Mouse (Mus musculus) testis, postnatal 10 days (tissue): ENCODE measurements around the gene Cds1.
"Not testable (repeated sequence)": the region's sequence is repeated elsewhere in the genome, so short reads cannot be mapped to it uniquely, and the experiment has no call there.

ENCODE experiments used
- DNase-seq: peaks from one replicate; pipeline ENCODE4 v3.0.0; 2021; ENCODE audit warnings: low spot score

The Cds1 gene

DNA sequence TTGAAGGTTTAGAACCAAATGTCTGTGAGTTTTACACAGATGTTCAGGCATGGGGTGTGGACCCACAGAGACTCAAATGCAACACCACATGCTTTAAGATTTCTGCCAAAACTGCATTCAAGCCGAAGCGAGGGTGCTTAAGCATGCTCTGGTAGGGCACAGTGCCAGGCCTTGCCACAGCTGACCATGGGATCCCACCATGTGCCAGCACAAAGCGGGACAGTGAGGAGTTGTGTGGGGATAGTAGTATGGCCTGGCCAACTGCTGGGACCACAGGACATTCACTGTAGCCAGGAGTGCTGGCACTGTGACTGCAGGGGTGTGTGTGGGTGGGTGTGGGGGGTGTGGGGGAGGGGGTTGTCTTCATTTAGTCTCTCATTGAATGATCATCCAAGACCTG lies 64.0 kb downstream of the Cds1 start:
- no peak for DNase-seq

DNA sequence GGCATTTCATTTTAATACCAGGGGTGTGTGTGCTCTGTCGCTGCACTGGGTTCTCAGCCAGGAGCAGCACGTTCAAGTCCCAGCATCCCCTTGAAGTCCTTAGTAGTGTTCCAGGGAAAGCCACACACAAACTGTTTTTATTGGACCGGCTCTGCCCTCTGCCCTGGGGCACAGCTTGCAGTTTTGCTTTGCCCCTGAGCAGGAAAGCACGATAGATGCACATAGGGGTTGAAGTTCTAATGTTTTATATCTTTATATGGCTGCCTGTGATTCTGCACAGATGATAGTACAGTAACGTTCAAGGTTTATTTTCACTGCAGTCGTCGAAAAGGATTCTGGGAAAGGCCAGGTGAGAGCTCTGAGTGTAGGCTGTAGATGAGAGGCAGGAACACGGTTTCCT lies 65.2 kb downstream of the Cds1 start:
- DNase-seq: no peak

DNA sequence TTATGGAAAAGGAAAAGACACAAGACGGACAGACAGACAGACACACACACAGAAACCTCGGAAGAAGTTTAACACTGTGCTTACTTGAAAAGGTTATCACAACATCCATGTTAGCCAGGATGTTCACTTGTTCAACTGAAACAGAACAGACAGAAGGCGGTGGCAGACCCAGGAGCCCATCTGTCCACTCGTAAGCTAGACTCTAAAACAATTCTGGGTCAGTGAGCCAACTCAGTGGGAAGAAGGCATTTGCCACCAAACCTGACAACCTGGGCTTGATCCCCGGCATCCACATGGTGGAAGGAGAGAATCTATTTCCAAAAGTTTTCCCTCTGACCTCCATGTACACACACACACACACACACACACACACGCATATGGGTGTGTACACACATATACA lies 67.1 kb downstream of the Cds1 start:
- DNase-seq: no peak

DNA sequence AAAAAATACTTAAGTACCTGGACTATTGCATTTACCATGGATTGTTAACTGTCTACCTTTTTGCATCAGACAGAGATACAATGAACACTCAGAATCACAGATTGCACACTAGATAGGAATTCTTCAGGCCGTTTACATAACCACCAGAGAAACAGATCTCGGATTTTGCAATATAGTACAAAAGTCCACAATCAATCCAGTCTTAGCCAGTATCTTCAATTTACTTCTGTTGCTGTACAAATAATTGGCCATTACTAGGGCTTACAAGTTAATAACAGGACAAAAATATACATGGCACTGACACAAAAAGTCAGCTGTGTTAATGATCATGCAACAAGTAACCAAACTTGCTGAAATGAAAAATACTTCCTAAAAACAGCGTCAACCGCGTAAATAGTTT lies 68.1 kb downstream of the Cds1 start:
- DNase-seq: no peak

DNA sequence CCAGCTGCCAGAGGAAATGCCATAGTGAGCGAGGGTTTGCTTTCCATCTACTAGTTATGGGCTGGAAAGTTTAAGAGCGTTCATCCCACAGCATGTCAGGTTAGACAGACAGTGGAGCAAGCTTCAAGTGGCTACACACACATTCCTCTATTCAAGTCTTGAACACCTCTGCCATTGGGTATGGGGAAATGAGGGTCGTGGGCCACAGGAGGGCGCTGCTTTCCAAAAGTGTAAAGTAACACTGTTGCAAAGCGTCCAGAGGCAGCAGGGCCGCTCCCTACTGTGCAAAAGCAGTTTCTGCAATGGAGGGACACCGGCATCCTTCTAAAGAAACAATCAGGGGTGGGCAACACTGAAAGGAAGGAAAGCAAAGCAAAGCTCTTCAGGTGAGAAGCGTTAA lies 68.9 kb downstream of the Cds1 start:
- DNase-seq: peak; percentile 67

DNA sequence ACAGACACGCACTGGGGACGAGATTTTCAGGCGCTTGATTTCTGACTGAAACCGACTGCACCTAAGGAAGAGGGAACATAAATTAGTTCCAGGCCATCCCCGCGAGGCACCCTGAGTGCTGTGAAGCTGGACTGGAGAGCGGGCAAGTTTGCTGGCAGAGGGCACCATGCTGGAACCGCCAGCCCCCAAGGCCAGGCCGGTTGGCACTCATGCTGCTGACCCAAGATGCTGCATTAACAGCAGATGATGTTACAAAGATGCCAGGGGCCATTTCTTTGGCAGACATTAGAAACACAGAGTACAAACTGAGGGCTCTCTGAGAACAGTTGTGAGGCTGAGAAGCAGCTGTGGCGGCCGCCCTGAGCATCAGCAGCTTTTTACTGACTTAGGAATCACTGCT lies 71.3 kb downstream of the Cds1 start:
- DNase-seq: no peak

DNA sequence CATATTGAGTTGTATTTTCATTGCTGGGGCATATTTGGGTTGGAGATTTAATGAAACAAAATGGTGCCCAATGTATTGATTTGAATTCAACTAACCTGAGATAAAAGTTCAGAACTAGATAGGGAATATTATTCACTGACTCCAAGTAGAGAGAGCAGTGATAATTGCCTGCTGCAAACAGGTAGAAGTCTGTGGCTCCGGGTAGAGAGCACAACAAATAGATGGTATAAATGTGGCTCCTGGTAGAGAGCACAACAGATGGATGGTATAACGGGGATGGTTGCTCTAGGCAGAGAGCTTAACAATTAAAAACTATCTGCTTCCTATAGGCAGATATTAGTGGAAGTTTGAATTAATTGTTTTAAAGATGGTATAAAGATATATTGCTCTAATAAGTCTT lies 72.7 kb downstream of the Cds1 start:
- not testable (repeated sequence) for DNase-seq

DNA sequence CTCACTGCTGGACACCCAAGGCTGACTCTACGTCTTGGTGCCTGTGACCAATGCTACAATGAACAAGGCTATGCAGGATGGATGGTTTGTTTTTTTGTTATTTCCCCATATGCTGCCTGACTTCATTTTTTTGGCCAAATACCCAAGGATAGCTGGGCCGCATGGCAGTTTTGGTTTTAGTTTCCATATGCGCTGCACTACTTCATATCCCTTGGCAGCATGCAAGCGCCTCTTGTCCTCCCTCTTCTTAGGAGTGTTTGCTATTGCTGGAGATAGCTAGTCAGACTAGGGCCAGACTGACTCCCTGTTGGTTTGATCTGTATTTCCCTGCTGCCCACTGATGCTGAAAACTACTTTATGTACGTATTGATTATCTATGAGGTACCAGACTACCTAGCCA lies 75.5 kb downstream of the Cds1 start:
- no peak for DNase-seq

DNA sequence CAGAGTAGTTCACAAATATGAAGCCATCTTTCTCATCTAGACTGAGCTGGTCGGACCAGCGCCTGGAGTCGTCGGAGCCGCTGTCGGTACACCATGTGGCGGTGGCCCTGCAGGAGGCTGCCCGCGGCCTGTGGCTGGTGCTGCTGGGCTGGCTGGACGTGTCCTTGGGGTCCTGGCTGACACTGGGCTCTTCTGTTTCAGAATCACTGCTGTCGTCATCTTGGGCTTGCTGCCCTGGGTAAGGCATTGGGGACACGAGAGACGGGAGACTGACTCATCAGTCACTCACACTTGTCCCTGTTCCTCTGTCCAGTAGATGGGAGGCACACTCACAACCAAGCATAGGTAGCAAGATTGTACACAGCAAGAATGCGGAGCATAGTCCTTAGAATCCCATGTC lies 80.1 kb downstream of the Cds1 start:
- DNase-seq: no peak

DNA sequence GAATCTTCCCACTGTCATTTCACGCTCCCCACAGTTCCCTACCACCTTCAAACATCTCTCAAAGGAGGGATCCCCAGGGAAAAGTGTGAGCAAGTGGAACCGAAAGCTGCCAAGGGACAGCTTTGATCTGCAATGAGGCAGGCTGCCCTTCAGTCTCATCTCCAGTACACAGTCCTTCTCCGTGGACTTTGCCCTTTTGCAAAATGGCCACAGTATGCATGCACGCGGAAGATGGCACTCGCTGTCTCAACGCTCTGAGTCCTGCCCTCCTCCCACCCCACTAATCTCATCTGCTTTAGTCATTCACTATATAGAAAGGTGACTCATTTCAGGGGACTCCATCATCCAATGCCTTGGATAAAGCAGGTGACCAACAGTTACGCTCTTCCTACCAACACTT lies 81.0 kb downstream of the Cds1 start:
- DNase-seq: no peak

DNA sequence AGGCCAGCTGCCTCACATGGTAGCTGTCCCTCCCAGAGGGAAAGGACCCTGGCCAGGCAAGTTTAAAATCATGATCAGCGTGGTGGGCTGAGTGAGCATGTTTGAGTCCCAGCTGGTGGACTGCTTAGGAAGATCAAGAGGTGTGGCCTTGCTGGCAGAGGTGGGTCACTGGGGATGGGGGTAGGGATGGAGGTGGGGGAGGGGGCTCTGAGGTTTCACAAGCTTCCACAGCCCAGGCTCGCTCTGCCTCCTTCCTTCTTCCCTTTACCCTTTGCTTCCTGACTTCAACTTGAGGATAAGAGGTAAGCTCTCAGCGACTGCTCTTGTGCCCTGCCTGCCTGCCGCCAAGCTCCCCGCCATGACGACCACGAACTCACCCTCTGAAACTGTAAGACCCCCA lies 82.4 kb downstream of the Cds1 start:
- no peak for DNase-seq

DNA sequence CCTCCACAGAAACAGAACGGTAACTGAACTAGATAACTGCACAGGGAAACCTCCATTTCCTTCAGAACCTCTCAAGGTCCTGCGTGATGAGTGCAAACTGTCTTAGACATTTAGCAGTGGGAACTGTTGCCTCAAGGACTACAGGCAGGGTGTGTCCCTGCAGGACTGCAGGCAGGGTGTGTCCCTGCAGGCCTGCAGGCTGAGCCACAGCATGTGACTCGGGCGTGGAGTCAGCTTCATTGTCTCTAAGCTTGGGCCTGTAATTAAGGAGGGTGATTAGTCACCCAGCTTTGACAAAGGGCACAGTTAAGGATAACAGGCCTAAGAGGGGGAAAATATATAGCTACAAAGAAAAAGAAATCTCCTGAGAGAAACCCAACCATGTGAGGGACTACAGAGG lies 82.8 kb downstream of the Cds1 start:
- no peak for DNase-seq

DNA sequence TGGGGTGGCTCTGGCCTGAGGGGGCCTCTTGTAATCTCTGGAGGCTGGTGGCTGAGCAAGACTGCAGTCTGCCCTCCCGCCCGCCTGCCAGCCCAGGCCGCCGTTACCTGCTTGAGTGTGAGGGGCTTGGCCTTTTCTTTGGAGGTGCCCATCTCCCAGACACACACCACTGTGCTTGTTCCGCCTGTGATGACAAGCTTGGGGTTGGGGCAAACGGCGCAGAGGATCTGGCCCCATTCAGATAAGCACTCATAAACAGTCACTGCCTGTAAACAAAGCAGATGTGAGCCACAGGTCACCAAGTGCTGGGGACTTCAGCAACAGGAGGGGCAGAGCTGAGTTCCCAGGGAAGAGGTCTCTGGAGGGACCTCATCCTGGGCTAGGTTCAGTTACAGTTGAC lies 86.2 kb downstream of the Cds1 start:
- no peak for DNase-seq

DNA sequence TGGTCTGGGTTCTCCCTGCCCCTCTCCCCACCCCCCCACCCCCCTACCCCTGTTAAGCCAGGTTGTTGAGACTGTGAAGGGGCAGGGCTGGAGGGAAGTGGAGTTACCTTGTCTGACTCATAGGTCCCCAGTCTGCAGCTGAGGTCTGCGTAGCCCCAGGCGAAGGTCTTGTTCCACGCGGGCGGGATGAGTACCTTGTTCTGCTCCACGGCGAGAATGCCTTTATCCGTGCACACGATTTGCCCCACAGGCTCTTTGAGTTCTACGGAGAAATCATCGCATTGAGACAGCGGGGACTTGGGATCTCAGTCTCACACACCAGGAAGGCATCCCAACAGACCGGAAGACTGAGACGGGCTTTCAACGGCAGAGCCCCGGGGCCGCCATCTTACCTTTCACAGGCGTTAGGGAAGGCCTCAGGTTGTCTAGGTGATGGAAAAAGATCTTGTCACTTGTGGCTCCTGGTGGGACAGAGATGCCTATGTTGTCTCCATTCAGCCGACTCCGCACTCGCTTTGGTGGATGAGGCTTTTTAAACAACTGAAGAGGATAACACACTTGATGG lies 87.3 kb downstream of the Cds1 start:
- no peak for DNase-seq

DNA sequence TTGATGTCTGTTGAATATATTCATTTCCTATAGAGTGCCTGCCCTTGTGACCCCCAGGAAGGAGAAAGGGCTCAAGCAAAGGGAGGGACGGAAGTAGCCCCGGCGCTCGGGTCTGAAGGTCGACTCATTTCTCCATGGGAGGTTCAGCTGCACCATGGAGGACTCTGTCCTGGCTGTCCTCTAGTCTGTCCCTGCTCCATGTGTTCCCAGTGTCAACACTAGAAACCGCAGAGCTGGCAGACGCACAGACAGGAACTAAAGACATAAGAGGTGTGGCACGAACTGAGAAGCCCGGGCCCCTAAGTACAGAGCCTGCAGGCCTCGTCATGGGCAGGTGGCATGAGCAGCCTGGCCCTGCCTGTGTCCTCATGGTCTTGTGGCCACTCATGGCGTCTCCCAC lies 89.2 kb downstream of the Cds1 start:
- DNase-seq: no peak

DNA sequence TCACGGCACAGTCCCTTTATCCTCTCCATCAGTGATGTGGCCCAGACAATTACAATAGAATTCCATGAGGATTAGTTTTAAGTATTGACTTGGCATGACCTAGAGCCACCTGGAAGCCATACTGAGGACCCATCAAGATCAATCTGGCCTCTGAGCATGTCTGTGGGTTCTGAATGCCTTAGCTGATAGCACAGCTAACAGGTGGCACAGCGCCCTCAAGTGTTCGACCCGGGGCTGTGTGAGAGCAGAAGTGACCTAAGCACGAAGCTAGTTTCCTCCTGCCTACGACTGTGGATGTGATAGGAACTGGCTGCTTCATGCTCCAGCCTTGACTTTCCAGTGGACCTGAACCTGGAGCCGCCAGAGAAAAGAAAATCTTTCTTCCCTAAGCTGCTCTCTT lies 89.7 kb downstream of the Cds1 start:
- peak; percentile 57 for DNase-seq

DNA sequence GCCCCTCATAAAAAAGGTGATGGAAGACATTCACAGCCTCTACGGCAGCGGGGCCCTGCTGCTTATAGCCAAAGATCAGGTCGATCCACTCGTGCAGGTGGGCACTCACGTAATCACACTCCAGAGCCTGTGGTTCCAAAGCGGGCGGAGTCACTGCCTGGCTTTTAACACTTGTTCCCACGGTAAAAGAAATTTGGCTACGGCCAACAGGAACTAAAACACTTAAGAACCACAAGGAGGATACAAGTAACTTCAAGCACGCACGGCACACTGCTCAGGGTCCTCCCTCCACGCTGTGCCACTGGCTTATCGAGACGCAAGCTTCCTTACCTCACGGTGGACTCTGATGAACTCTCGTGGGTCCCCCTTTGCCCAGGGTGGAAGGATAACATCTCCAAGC lies 90.5 kb downstream of the Cds1 start:
- no peak for DNase-seq

DNA sequence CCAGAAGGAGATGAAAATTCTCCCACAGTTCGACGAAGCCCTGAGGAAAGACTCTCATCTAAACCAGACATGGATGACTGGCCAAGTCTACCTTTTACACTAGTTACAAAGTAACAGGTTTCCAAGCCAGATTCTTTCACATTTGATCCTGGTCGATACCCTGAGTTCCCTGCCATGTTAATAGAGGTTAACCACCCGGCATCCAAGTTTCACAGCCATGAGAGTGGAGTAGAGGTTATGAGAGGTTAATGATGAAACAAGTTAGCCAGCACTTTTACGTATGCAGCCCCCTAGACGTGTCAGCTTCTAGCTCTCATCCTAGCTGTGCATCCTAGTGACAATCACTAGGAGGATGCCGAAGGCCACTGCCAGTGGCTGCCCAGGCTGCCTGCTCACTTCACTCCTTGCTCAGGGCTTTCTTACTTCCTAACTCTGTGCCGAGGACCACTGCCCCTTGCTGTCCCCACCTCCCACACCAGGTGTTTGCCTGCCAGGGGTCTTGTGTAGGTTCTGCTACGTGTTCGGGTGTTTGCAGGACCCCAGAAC lies 94.0 kb downstream of the Cds1 start:
- no peak for DNase-seq

DNA sequence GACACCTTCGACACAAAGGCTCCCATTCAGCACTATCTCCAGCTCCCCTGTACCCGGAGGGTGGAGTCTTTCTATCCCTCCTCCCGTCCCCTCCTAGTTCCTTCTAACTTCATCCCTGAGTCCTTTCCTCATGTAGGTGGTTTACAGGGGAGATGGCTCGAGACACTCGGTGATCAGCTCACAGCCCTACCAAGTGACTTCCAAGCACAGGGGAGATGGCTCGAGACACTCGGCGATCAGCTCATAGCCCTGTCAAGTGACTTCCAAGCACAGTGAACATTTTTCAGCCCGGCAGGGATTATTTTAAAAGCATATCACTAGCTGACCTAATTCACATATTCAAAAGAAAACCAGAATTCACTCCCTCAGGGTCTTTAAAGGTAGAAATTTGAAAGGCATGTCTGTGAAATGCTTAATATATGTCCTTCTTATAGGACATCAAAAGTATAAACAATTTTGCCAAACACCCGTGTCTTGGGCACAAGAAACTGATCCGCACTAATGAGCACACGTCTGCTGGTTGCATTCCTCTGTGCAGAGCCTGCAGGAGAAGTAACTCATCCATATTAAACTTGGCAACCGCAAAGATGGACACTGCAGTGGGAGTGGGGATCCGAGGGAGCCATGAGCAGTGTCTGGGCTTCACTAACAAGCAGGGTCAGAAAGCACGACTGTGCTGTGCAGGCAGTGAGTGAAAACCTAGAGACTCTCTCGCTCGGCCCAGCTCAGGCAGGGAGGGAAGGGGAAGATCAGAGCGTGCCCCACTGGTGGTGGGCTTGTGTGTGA lies 97.0 kb downstream of the Cds1 start:
- DNase-seq: no peak

DNA sequence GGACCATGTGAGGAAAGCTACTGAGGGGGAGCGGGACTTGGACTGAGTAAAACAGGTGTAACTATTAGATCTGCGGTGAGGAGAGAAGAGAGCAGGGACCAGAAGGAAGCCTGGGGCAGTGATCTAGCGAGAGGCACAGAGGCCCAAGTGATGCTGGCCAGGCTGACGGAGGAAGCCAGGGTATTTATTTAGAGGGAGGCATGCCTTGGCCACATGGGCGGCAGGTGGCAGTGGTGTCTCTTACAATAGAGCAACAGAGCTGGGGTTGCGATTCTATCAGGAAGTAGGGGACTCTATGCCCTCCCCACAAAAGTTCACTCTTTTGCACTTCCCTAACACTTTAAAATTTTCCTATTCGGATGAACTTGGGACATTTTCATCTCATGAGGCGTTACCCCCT lies 97.7 kb downstream of the Cds1 start:
- no peak for DNase-seq

DNA sequence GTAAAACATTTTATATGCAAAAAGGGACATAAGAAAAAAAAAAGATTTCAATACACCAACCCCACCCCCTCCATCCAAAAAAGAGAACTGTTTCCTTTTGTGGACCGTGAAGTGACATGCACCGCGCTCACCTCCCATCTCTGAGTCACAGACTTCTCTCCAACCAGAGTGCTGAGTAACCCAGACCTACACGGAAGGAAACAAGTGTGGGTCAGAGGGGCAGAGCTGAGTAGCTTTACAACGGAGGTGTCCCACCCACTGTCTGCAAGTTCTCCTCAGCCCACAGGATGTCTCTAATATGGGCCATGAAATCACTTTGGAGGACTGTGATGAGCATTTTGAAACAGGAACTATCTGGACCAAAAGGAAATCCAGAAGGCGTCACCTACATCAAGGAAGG lies 99.0 kb downstream of the Cds1 start:
- no peak for DNase-seq

DNA sequence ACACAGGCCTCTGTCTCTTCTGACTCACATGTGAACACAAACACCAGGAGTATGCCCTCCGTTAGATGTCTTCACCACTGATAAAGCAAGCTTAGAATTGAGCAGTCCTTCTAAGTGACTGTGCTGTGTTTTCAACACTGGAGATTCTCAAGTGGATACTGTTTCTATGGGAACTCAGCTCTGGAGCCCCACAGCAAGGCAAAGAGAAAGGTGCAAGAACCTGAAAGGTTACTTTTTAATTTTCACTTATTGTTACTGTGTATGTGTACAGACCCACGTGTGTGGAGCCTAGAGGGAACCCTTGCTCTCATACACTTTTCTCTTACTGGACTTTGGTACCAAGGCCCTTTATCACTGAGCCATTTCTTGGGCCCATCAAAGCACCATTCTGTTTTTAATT lies 101.8 kb downstream of the Cds1 start:
- DNase-seq: no peak
